Mouse (Mus musculus): ENCODE measurements around the gene Adam33. TPM values are rescaled to one million over a fixed set of nuclear protein-coding genes. Genes with fewer than 3 reads are reported as not detected.

Adam33 gene
- polyA plus RNA-seq, 1 experiment from 2014 or later: 4.9 TPM

DNA sequence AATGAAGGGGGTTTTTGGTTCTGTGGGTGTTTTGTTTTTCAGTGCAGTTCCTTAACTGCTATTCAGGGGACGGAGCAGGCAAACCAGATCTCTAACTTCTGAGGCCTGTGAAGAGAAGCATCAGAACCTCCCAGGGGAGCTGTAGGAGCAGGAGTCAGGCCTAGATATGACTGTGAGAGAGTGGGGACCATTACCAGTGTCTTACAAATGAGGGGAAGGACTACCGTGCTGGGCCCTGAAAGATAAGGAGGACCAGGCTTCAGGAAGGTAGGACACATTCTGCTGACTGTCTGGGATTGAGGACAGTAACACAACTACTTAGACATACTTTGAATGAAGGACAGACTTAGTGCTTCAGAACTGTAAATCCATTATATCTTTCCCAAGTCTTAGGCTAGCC, 54.5 kb downstream of the Adam33 start:
- no peak for ATAC-seq (replicated peaks; ENCODE audit: low FRiP score)
- 84% methylated on average over 2 of the region's 2 CpGs for WGBS
- no peak overlapping the region for H3K27ac ChIP-seq
- no peak overlapping the region for H3K9ac ChIP-seq
- no peak overlapping the region for H3K4me2 ChIP-seq
- H3K4me1 ChIP-seq: no peaks in the 10 kb centered on the region
- H3K27me3 ChIP-seq: no peaks in the 10 kb centered on the region
- H3K36me3 ChIP-seq: peaks cover 61% of the 10 kb centered on the region
- no peak overlapping the region for H3K4me3 ChIP-seq (replicated peaks)
- H3K9me3 ChIP-seq (replicated peaks): no peaks in the 10 kb centered on the region

Small RNA genes lying within 50 kb of the gene (microRNA-seq; reads per million reads assigned to microRNA genes)
- not detected for gene Mir6973b

Other genes starting within 250 kb of the Adam33 start
- gene 4930402H24Rik, start 157.4 kb downstream of the Adam33 start, polyA plus RNA-seq (2015; fragmentation: Nextera tagmentation; extraction: Ambion mirVana): 35.1 and 40.6 TPM in 2 replicates
- gene Atrn, start 157.3 kb downstream of the Adam33 start, polyA plus RNA-seq (2015; fragmentation: Nextera tagmentation; extraction: Ambion mirVana): 6.2 and 8.2 TPM in 2 replicates
- 15.1 and 17.0 TPM in 2 replicates for gene Gfra4, start 20.7 kb downstream of the Adam33 start, polyA plus RNA-seq (2015; fragmentation: Nextera tagmentation; extraction: Ambion mirVana)
- gene Siglec1, start 23.0 kb upstream of the Adam33 start, polyA plus RNA-seq (2015; fragmentation: Nextera tagmentation; extraction: Ambion mirVana): 0.35 and 0.49 TPM in 2 replicates
- gene Hspa12b, start 63.5 kb upstream of the Adam33 start, polyA plus RNA-seq (2015; fragmentation: Nextera tagmentation; extraction: Ambion mirVana): 20.3 and 21.3 TPM in 2 replicates
- not detected in 2 replicates for gene Gm11037, start 69.7 kb upstream of the Adam33 start, polyA plus RNA-seq (2015; fragmentation: Nextera tagmentation; extraction: Ambion mirVana)
- gene 1700037H04Rik, start 96.3 kb upstream of the Adam33 start, polyA plus RNA-seq (2015; fragmentation: Nextera tagmentation; extraction: Ambion mirVana): 82.9 and 91.1 TPM in 2 replicates
- 10.6 and 10.8 TPM in 2 replicates for gene Cenpb, start 116.3 kb upstream of the Adam33 start, polyA plus RNA-seq (2015; fragmentation: Nextera tagmentation; extraction: Ambion mirVana)
- 62.1 and 71.5 TPM in 2 replicates for gene Cdc25b, start 123.1 kb upstream of the Adam33 start, polyA plus RNA-seq (2015; fragmentation: Nextera tagmentation; extraction: Ambion mirVana)
- gene Spef1, start 123.5 kb upstream of the Adam33 start, polyA plus RNA-seq (2015; fragmentation: Nextera tagmentation; extraction: Ambion mirVana): 3.2 and 3.6 TPM in 2 replicates
- 25.6 TPM in 2 replicates for gene Ap5s1, start 143.3 kb upstream of the Adam33 start, polyA plus RNA-seq (2015; fragmentation: Nextera tagmentation; extraction: Ambion mirVana)
- gene Mavs, start 170.2 kb upstream of the Adam33 start, polyA plus RNA-seq (2015; fragmentation: Nextera tagmentation; extraction: Ambion mirVana): 27.8 and 30.2 TPM in 2 replicates
- 38.3 and 39.0 TPM in 2 replicates for gene Pank2, start 198.7 kb upstream of the Adam33 start, polyA plus RNA-seq (2015; fragmentation: Nextera tagmentation; extraction: Ambion mirVana)